Mouse (Mus musculus) midbrain, embryonic 13.5 days (tissue): Measurements from ENCODE around the gene Cdyl2. TPM values are rescaled to one million over a fixed set of nuclear protein-coding genes. Genes with fewer than 3 reads are reported as not detected.

Source experiments
- polyA plus RNA-seq: library from polyadenylated mRNA; unstranded; fragments of >200 nt; fragmentation: Nextera tagmentation; extraction: Ambion mirVana; gene quantifications from 2 replicates; pipeline ENCODE4 v1.2.1, GENCODE M21; 2015

The Cdyl2 gene
- polyA plus RNA-seq, 1 experiment from 2014 or later = 7.9 TPM

Other genes with a start within 250 kb of the Cdyl2 start
- 2.6 and 7.8 TPM in 2 replicates for gene Dynlrb2, start 228.0 kb downstream of the Cdyl2 start, polyA plus RNA-seq
- 45.1 and 46.3 TPM in 2 replicates for gene Cmc2, start 188.5 kb upstream of the Cdyl2 start, polyA plus RNA-seq
- 18.5 and 20.0 TPM in 2 replicates for gene Cenpn, start 188.7 kb upstream of the Cdyl2 start, polyA plus RNA-seq
- gene Atmin, start 210.4 kb upstream of the Cdyl2 start, polyA plus RNA-seq = 18.1 and 20.1 TPM in 2 replicates
- gene 1700030J22Rik, start 246.0 kb upstream of the Cdyl2 start, polyA plus RNA-seq = 4.8 and 6.7 TPM in 2 replicates